Comparison of ENCODE assay signal across 12 mouse cellular contexts in genomic region chr11:24094086-24094487, GRCm38 (mm10). TPM values are rescaled to one million over a fixed set of nuclear protein-coding genes. Genes with fewer than 3 reads are reported as not detected.
DNase-seq lines count a peak whose midpoint lies in the region; ATAC-seq and TF ChIP-seq lines count a peak whose summit lies in the region.
"Had no signal": no experiment of that assay in that cellular context is flagged by ENCODE, and none has a peak within 500 bp of the region (broad histone marks: within the 10 kb centered on the region; RNA-seq: fewer than 3 reads in every experiment).

No protein-coding gene starts in this region.

- TF ChIP-seq POLR2A in cortical plate, adult 2 months (IDR thresholded peaks at IDR 0.05; ENCODE audit: extremely low read depth, insufficient read depth, low read length), result peak; percentile 22; the same call in 1 of the 2 replicates

- H3K27ac ChIP-seq in cortical plate, adult 2 months (ENCODE audit: insufficient read depth, low read length), result peak overlapping the region; percentile 32; the same call in 1 of the 2 replicates

- no peak for TF ChIP-seq CTCF in cortical plate, adult 2 months (IDR thresholded peaks at IDR 0.05; ENCODE audit: extremely low read depth, insufficient read depth, low read length)

- peaks cover 20% of the 10 kb centered on the region for H3K4me1 ChIP-seq in cortical plate, adult 2 months (ENCODE audit: control insufficient read depth, insufficient read depth, low read length)

- H3K4me3 ChIP-seq in cortical plate, adult 2 months (ENCODE audit: insufficient read depth, low read length), result no peak overlapping the region

- peak; percentile 77 for ATAC-seq in megakaryocyte-erythroid progenitor cell, adult 5-6 weeks (replicated peaks; ENCODE audit: low FRiP score, low TSS enrichment, poor library complexity, severe bottlenecking)

- DNase-seq in cerebellum, postnatal 10 days, result peak; percentile 30 to 36
- no peak for DNase-seq in cerebellum, postnatal 25 days
- peak; percentile 17 to 31 for DNase-seq in layer of hippocampus, postnatal 36 days
- no peak for DNase-seq in layer of hippocampus, adult 8-10 months (ENCODE audit: low spot score in 2 of 2)
- DNase-seq in spleen, postnatal 36 days (ENCODE audit: low spot score in 2 of 2), result no peak
- DNase-seq in thymus, postnatal 36 days, result no peak
- DNase-seq: layer of hippocampus, adult 9-11 months; lung, postnatal 10 days had no signal

RNA-seq across cellular contexts. Expression of gene Bcl11a, which starts 16.2 kb away (rescaled TPM):
- total RNA-seq in layer of hippocampus, postnatal 36 days (2021), result 100 to 1,000 TPM; 112 to 113 TPM
- 100 to 1,000 TPM; 103 to 118 (median 109) TPM for total RNA-seq in layer of hippocampus, adult 8-10 months (2022)
- polyA plus RNA-seq in cortical plate, adult 2 months (2012; rRNA removed), result 62.8 and 64.1 TPM in 2 replicates
- 194 and 225 TPM in 2 replicates for total RNA-seq in megakaryocyte-erythroid progenitor cell, adult 5-6 weeks (2014; fragmentation: Nextera tagmentation)
- total RNA-seq in megakaryocyte-erythroid progenitor cell, adult 5-6 weeks (2017), result 69.3 and 74.2 TPM in 2 replicates

RNA-seq across cellular contexts. Expression of gene A830031A19Rik, which starts 19.2 kb away (rescaled TPM):
- total RNA-seq in layer of hippocampus, postnatal 36 days (2021), result 1 to 10 TPM; 1.4 to 1.6 TPM
- 1 to 10 TPM in 3 of 4 experiments, under 1 TPM in 1; 0.93 to 2.4 (median 1.6) TPM for total RNA-seq in layer of hippocampus, adult 8-10 months (2022)
- 1.2 and 1.6 TPM in 2 replicates for polyA plus RNA-seq in cortical plate, adult 2 months (2012; rRNA removed)
- total RNA-seq in megakaryocyte-erythroid progenitor cell, adult 5-6 weeks (2014; fragmentation: Nextera tagmentation), result not detected in 2 replicates
- not detected in 2 replicates for total RNA-seq in megakaryocyte-erythroid progenitor cell, adult 5-6 weeks (2017)
- total RNA-seq: granulocyte monocyte progenitor cell, adult 5-6 weeks; neutrophil, adult 5-6 weeks had no signal

Comparison
In these comparisons a context has a peak if more than half of its experiments do, and no peak if none do; other contexts are left out.
1. DNase-seq: peak in cerebellum, postnatal 10 days (2 of 2) and layer of hippocampus, postnatal 36 days (2 of 2); none in cerebellum, postnatal 25 days (0 of 2), layer of hippocampus, adult 8-10 months (0 of 2), spleen, postnatal 36 days (0 of 2) and thymus, postnatal 36 days (0 of 2).